Mouse (Mus musculus): ENCODE data around the gene Prkcg. TPM values are rescaled to one million over a fixed set of nuclear protein-coding genes. Genes with fewer than 3 reads are reported as not detected.
"Not testable (repeated sequence)": the region's sequence is repeated elsewhere in the genome, so short reads cannot be mapped to it uniquely, and the experiment has no call there.

Gene Prkcg
- polyA plus RNA-seq, 2 experiments: 0.06 TPM; not detected in 1

DNA sequence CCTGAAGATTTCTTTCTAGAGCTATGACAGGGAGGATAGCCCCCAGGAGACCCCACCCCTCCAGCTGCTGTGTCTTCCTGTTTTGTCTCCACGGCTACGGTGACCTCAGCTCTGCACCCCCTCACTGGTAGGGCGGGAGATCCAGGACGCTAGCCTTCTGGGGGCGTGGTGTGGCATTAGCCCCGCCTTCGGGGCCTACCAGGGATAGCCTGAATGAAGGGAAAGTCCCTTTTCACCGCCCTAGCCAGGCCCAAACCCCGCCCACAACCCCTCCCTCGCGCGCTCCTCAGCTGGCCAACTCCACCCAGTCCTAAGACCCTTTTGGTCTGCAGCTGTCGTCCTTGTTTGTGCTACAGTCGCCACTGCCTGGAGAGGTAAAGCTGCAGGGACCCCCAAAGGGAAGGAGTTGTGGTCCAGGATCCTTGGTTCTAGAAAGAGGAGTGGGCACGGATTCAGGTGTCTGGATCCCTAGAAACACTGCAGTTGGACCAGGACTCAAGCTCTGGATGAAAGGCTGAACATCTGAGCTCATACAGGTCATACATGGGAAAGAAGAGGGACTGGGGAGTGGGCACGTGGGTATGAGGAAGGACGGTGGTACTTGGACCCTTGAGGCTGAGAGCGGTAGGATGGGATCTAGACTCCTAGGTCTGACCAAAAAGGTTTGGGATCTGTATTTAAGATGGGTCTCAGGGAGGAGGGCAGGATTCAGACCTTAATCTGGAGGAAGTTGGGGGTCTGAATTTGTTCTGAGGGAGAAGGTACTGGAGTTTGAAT is 1.5 kb downstream of the Prkcg start:
- no peaks in the 10 kb centered on the region for H3K36me3 ChIP-seq (replicated peaks; ENCODE audit: control insufficient read depth, insufficient read depth, low read depth)
- TF ChIP-seq EP300 (IDR thresholded peaks at IDR 0.05; ENCODE audit: low read depth) (no peak), CTCF (IDR thresholded peaks at IDR 0.05; ENCODE audit: low read depth) (no peak)
- no peak overlapping the region for H3K9ac ChIP-seq (replicated peaks)
- no peaks in the 10 kb centered on the region for H3K9me3 ChIP-seq (ENCODE audit: control insufficient read depth, low read length)
- no peak overlapping the region for H3K27ac ChIP-seq
- peak overlapping the region; percentile 49 to 54 for H3K4me3 ChIP-seq (ENCODE audit: insufficient read depth in 1 of 2, low read depth in 2 of 2, low read length in 2 of 2)
- peaks cover 3 to 26% of the 10 kb centered on the region in 2 experiments; a peak in 2 of 4 replicates for H3K4me1 ChIP-seq (replicated peaks; ENCODE audit: control insufficient read depth in 2 of 2, insufficient read depth in 2 of 2, low read length in 1 of 2)
- H3K27me3 ChIP-seq (ENCODE audit: control insufficient read depth, insufficient read depth, low read length): no peaks in the 10 kb centered on the region
- ATAC-seq (ENCODE audit: insufficient read depth) (peak; percentile 82), DNase-seq (ENCODE audit: low read depth in 3 of 3, low spot score in 3 of 3) (peak; percentile 66 to 85 (median 70))
- peak overlapping the region; percentile 67 for H3K4me2 ChIP-seq (ENCODE audit: low read depth)
- 5% methylated on average over 18 of the region's 18 CpGs for WGBS (ENCODE audit: insufficient replicate concordance)

DNA sequence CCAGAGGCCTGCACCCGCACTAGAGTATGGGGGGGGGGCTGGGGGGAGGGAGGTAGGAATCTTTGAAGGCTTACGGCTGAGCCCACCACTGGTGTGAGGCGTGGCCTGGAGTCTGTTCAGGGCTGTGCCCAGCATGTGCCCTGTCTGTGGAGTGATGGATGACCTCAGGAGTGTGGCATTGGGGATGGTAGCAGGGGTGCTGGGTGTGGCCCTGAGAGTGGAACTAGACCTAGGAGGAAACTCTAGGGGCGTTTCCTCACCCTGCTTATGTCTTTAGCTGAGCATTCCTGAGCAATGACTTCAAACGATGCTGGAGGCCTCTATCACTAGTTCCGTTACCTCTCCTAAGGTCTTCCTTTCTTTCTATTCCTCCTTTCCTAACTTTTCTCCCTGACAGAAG is 2.2 kb downstream of the Prkcg start:
- no peak for TF ChIP-seq EP300 (IDR thresholded peaks at IDR 0.05; ENCODE audit: low read depth)
- no peak for TF ChIP-seq CTCF (IDR thresholded peaks at IDR 0.05; ENCODE audit: low read depth)
- DNase-seq (ENCODE audit: low read depth in 3 of 3, low spot score in 3 of 3): no peak
- 53% methylated on average over 6 of the region's 6 CpGs for WGBS (ENCODE audit: insufficient replicate concordance)
- Histone ChIP-seq H3K9me3 (ENCODE audit: control insufficient read depth, low read length) (no peaks in the 10 kb centered on the region), H3K27ac (no peak overlapping the region), H3K36me3 (replicated peaks; ENCODE audit: control insufficient read depth, insufficient read depth, low read depth) (no peaks in the 10 kb centered on the region), H3K4me3 (ENCODE audit: insufficient read depth in 1 of 2, low read depth in 2 of 2, low read length in 2 of 2) (peak overlapping the region; percentile 49 to 54; a peak in 3 of 4 replicates), H3K9ac (replicated peaks) (no peak overlapping the region), H3K4me2 (ENCODE audit: low read depth) (peak overlapping the region; percentile 67), H3K27me3 (ENCODE audit: control insufficient read depth, insufficient read depth, low read length) (no peaks in the 10 kb centered on the region), H3K4me1 (replicated peaks; ENCODE audit: control insufficient read depth in 2 of 2, insufficient read depth in 2 of 2, low read length in 1 of 2) (peaks cover 3 to 26% of the 10 kb centered on the region in 2 experiments; a peak in 2 of 4 replicates)
- ATAC-seq (ENCODE audit: insufficient read depth): no peak

DNA sequence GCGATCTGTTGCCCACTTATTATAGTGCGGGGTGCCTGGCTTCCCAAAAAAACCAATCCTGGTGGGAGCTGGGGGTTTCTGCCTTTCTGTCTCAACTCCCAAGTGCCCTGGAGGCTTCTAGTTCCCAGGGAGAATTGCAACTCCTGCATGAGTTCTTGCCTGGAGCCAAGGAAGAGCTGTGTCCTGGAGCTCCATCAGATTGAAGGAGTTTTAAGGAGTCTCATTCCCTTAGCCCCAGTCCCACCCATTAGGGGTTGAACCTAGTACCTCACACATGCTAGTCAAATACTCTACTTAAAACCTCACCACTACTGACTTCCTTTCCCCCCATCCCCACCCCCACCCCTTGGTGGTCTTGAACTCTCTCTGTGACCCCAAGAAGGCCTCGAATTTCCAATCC is 2.8 kb downstream of the Prkcg start:
- Histone ChIP-seq H3K4me2 (ENCODE audit: low read depth) (peak overlapping the region; percentile 32; the same call in 1 of the 2 replicates), H3K9ac (replicated peaks) (no peak overlapping the region), H3K36me3 (replicated peaks; ENCODE audit: control insufficient read depth, insufficient read depth, low read depth) (no peaks in the 10 kb centered on the region), H3K4me3 (ENCODE audit: insufficient read depth in 1 of 2, low read depth in 2 of 2, low read length in 2 of 2) (no peak overlapping the region), H3K27ac (no peak overlapping the region), H3K4me1 (replicated peaks; ENCODE audit: control insufficient read depth in 2 of 2, insufficient read depth in 2 of 2, low read length in 1 of 2) (peaks cover 3 to 26% of the 10 kb centered on the region in 2 experiments; a peak in 2 of 4 replicates), H3K9me3 (ENCODE audit: control insufficient read depth, low read length) (no peaks in the 10 kb centered on the region), H3K27me3 (ENCODE audit: control insufficient read depth, insufficient read depth, low read length) (no peaks in the 10 kb centered on the region)
- 63% methylated on average over 3 of the region's 3 CpGs for WGBS (ENCODE audit: insufficient replicate concordance)
- TF ChIP-seq EP300 (IDR thresholded peaks at IDR 0.05; ENCODE audit: low read depth) (no peak), CTCF (IDR thresholded peaks at IDR 0.05; ENCODE audit: low read depth) (no peak)
- DNase-seq (ENCODE audit: low read depth in 3 of 3, low spot score in 3 of 3): no peak
- no peak for ATAC-seq (ENCODE audit: insufficient read depth)

DNA sequence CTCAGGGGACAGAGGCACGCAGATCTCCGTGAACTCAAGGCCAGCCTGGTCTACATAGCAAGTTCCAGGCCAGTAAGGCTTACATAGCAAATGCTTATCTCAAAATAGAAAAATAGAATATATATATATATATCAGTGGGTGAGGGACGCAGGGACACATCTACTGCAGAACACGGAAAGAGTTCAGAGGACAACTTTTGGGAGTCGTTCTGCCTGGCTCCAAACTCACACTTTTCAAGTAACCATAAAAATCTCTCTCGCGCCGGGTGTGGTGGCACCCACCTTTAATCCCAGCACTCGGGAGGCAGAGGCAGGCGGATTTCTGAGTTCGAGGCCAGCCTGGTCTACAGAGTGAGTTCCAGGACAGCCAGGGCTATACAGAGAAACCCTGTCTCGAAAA is 3.3 kb downstream of the Prkcg start:
- Histone ChIP-seq H3K4me2 (ENCODE audit: low read depth) (0 out of 2 replicates have a peak overlapping the region, but pooled peaks have one; percentile 28), H3K4me1 (replicated peaks; ENCODE audit: control insufficient read depth in 2 of 2, insufficient read depth in 2 of 2, low read length in 1 of 2) (peaks cover 3 to 23% of the 10 kb centered on the region in 2 experiments; a peak in 2 of 4 replicates)
- not testable (repeated sequence) for H3K27ac ChIP-seq; H3K9me3 ChIP-seq (ENCODE audit: control insufficient read depth, low read length); H3K27me3 ChIP-seq (ENCODE audit: control insufficient read depth, insufficient read depth, low read length); H3K9ac ChIP-seq (replicated peaks); H3K36me3 ChIP-seq (replicated peaks; ENCODE audit: control insufficient read depth, insufficient read depth, low read depth); DNase-seq (ENCODE audit: low read depth in 3 of 3, low spot score in 3 of 3); ATAC-seq (ENCODE audit: insufficient read depth); H3K4me3 ChIP-seq (ENCODE audit: insufficient read depth in 1 of 2, low read depth in 2 of 2, low read length in 2 of 2)
- 53% methylated on average over 12 of the region's 12 CpGs for WGBS (ENCODE audit: insufficient replicate concordance)

DNA sequence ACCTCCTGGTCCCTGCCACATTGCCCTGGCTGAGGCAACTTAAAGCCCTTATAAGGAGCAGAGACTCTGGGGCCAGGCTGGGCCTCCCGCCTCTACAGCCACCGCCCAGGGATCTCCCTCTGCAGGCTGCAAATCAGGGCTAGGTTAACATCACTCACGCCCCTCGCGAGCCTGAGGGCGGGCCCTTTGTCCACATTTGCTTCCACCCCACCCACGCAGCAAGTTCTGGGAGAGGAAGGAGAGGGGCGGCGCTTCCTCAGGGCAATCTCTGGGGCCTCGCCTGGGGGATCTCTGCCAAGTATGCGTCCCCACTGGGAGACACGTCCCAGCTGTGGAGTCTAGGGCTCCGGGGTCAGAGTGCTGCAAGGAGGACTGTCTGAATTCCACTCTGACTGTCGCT is 3.8 kb downstream of the Prkcg start:
- peak; percentile 56 for ATAC-seq (ENCODE audit: insufficient read depth)
- TF ChIP-seq EP300 (IDR thresholded peaks at IDR 0.05; ENCODE audit: low read depth) (no peak), CTCF (IDR thresholded peaks at IDR 0.05; ENCODE audit: low read depth) (0 out of 2 replicates have a peak, but pooled peaks have one; percentile 7)
- H3K4me2 ChIP-seq (ENCODE audit: low read depth): peak overlapping the region; percentile 48
- H3K27ac ChIP-seq: no peak overlapping the region
- H3K9ac ChIP-seq (replicated peaks): no peak overlapping the region
- H3K4me1 ChIP-seq (replicated peaks; ENCODE audit: control insufficient read depth in 2 of 2, insufficient read depth in 2 of 2, low read length in 1 of 2): peaks cover 3 to 23% of the 10 kb centered on the region in 2 experiments; a peak in 2 of 4 replicates
- peak; percentile 50 to 59 (median 55) for DNase-seq (ENCODE audit: low read depth in 3 of 3, low spot score in 3 of 3)
- H3K9me3 ChIP-seq (ENCODE audit: control insufficient read depth, low read length): no peaks in the 10 kb centered on the region
- peak overlapping the region; percentile 35 to 56 for H3K4me3 ChIP-seq (ENCODE audit: insufficient read depth in 1 of 2, low read depth in 2 of 2, low read length in 2 of 2)
- WGBS (ENCODE audit: insufficient replicate concordance): 1% methylated on average over 14 of the region's 14 CpGs
- no peaks in the 10 kb centered on the region for H3K27me3 ChIP-seq (ENCODE audit: control insufficient read depth, insufficient read depth, low read length)
- no peaks in the 10 kb centered on the region for H3K36me3 ChIP-seq (replicated peaks; ENCODE audit: control insufficient read depth, insufficient read depth, low read depth)
